Mouse (Mus musculus): ENCODE results near the gene Inpp5a. TPM values are rescaled to one million over a fixed set of nuclear protein-coding genes. Genes with fewer than 3 reads are reported as not detected.

Inpp5a gene
- total and polyA plus RNA-seq, 2 experiments from 2014 or later: 15.1 to 21.2 TPM

- Histone ChIP-seq H3K4me3 (ENCODE audit: low read depth, low read length) (no peak overlapping the region), H3K36me3 (ENCODE audit: insufficient read depth, low read length) (no peaks in the 10 kb centered on the region), H3K4me2 (ENCODE audit: low read depth, low read length, poor library complexity, severe bottlenecking) (no peak overlapping the region), H3K9ac (replicated peaks; ENCODE audit: low read length, poor library complexity, severe bottlenecking) (no peak overlapping the region), H3K9me3 (ENCODE audit: low read length) (no peaks in the 10 kb centered on the region), H3K4me1 (ENCODE audit: insufficient read depth, low read length) (peaks cover 16% of the 10 kb centered on the region; the same call in 1 of the 2 replicates), H3K27me3 (ENCODE audit: insufficient read depth, low read length) (no peaks in the 10 kb centered on the region), H3K27ac (ENCODE audit: low read depth, low read length) (no peak overlapping the region)
- WGBS: 53% methylated on average over 13 of the region's 13 CpGs
- no peak for TF ChIP-seq CTCF (IDR thresholded peaks at IDR 0.05)
- DNase-seq (ENCODE audit: low spot score) (no peak), ATAC-seq (ENCODE audit: low FRiP score) (no peak)
Measured at GRCm38 (mm10) chr7:139363281-139364004, 25.5 kb upstream of the Inpp5a start.

GRCm38 (mm10) chr7:139364005-139364557, 24.8 kb upstream of the Inpp5a start:
- whole genome bisulfite sequencing: 4% methylated on average over 9 of the region's 9 CpGs
- no peak overlapping the region for H3K4me3 ChIP-seq (ENCODE audit: low read depth, low read length)
- H3K4me1 ChIP-seq (ENCODE audit: insufficient read depth, low read length): peaks cover 16% of the 10 kb centered on the region; the same call in 1 of the 2 replicates
- DNase-seq (ENCODE audit: low spot score) (peak; percentile 64), ATAC-seq (ENCODE audit: low FRiP score) (peak; percentile 48; the same call in 1 of the 2 replicates)
- no peaks in the 10 kb centered on the region for H3K27me3 ChIP-seq (ENCODE audit: insufficient read depth, low read length)
- no peaks in the 10 kb centered on the region for H3K9me3 ChIP-seq (ENCODE audit: low read length)
- no peak overlapping the region for H3K4me2 ChIP-seq (ENCODE audit: low read depth, low read length, poor library complexity, severe bottlenecking)
- no peak overlapping the region for H3K27ac ChIP-seq (ENCODE audit: low read depth, low read length)
- H3K36me3 ChIP-seq (ENCODE audit: insufficient read depth, low read length): no peaks in the 10 kb centered on the region
- no peak overlapping the region for H3K9ac ChIP-seq (replicated peaks; ENCODE audit: low read length, poor library complexity, severe bottlenecking)
- TF ChIP-seq CTCF (IDR thresholded peaks at IDR 0.05): no peak

DNA sequence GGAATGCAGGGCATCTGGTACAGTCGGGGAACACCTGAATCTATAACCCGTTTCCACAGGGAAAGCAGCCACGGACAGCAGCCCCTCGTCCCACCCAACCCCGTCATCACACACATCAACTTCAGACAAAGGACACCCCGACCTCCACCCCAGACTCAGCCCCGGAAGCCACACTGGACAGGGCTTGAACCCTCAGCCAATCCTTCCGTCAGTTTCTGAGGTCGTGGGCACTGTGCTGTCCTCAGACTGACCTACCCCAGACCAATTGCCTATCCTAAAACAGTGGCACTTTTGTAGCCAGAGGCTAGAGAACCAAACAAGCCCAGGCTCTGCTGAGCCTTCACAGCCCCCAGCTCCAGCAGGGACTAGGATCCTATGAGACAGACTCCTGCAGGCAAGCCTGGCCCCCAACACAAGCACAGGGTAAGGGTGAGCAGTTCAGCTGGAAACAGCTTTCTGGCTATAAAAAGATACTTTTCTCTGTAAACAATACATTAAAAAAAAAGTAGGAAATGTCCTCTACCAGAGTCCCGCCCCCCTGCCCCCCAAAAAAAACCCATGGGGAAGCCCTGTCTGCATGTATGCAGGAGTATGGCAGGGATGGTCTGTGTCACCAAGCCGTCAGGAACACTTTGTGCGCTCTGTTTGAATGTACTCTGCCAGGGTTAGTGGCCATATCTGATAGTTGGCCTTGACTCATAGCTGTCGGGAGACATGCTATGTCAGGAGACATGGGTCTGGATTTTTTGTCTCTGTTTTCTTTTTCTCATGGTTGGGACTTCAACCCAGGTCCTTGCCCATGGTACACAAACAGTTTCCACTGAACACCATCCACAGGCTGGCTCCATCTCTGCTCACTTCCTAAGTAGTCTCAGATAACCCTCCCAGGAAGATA, 23.7 kb upstream of the Inpp5a start:
- no peaks in the 10 kb centered on the region for H3K36me3 ChIP-seq (ENCODE audit: insufficient read depth, low read length)
- DNase-seq (ENCODE audit: low spot score) (no peak), ATAC-seq (ENCODE audit: low FRiP score) (no peak)
- no peak overlapping the region for H3K4me2 ChIP-seq (ENCODE audit: low read depth, low read length, poor library complexity, severe bottlenecking)
- H3K27me3 ChIP-seq (ENCODE audit: insufficient read depth, low read length): no peaks in the 10 kb centered on the region
- H3K4me1 ChIP-seq (ENCODE audit: insufficient read depth, low read length): peaks cover 16% of the 10 kb centered on the region; the same call in 1 of the 2 replicates
- H3K9me3 ChIP-seq (ENCODE audit: low read length): no peaks in the 10 kb centered on the region
- no peak overlapping the region for H3K4me3 ChIP-seq (ENCODE audit: low read depth, low read length)
- H3K9ac ChIP-seq (replicated peaks; ENCODE audit: low read length, poor library complexity, severe bottlenecking): no peak overlapping the region
- 84% methylated on average over 13 of the region's 13 CpGs for WGBS
- TF ChIP-seq CTCF (IDR thresholded peaks at IDR 0.05): no peak
- H3K27ac ChIP-seq (ENCODE audit: low read depth, low read length): no peak overlapping the region

- ATAC-seq (ENCODE audit: low FRiP score): no peak
- 92% methylated on average over 3 of the region's 3 CpGs for WGBS
- H3K4me1 ChIP-seq (ENCODE audit: insufficient read depth, low read length): peaks cover 16% of the 10 kb centered on the region; the same call in 1 of the 2 replicates
Measured at GRCm38 (mm10) chr7:139366131-139366530, 22.8 kb upstream of the Inpp5a start.

DNA sequence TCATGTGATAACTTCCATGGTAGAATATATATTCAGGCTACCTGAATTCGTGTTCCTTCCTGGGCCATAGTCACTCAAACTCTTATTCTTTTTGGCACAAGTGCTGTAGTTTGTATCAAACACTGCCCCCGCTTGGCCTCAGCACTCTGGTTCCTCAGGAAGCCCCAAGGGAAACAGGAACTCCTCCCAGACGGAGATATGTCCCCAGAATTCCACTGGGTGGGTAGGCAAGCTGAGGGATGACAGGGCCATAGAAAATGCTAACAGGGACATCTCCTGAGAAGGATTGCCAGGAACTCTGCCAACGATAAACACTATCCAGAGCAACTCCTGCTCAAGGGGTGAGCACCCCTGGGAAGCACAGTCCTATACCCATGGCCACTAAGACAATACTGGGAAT, 22.4 kb upstream of the Inpp5a start:
- Histone ChIP-seq H3K9ac (replicated peaks; ENCODE audit: low read length, poor library complexity, severe bottlenecking) (no peak overlapping the region), H3K27me3 (ENCODE audit: insufficient read depth, low read length) (no peaks in the 10 kb centered on the region), H3K4me3 (ENCODE audit: low read depth, low read length) (no peak overlapping the region), H3K36me3 (ENCODE audit: insufficient read depth, low read length) (no peaks in the 10 kb centered on the region), H3K4me2 (ENCODE audit: low read depth, low read length, poor library complexity, severe bottlenecking) (no peak overlapping the region), H3K9me3 (ENCODE audit: low read length) (no peaks in the 10 kb centered on the region), H3K4me1 (ENCODE audit: insufficient read depth, low read length) (peaks cover 16% of the 10 kb centered on the region; the same call in 1 of the 2 replicates), H3K27ac (ENCODE audit: low read depth, low read length) (no peak overlapping the region)
- ATAC-seq (ENCODE audit: low FRiP score) (no peak), DNase-seq (ENCODE audit: low spot score) (no peak)
- 79% methylated on average over 4 of the region's 4 CpGs for WGBS
- TF ChIP-seq CTCF (IDR thresholded peaks at IDR 0.05): no peak

More at GRCm38 (mm10) chr7:139366131-139366530, 22.8 kb upstream of the Inpp5a start:
- no peak overlapping the region for H3K4me2 ChIP-seq (ENCODE audit: low read depth, low read length, poor library complexity, severe bottlenecking)
- no peaks in the 10 kb centered on the region for H3K27me3 ChIP-seq (ENCODE audit: insufficient read depth, low read length)
- H3K36me3 ChIP-seq (ENCODE audit: insufficient read depth, low read length): no peaks in the 10 kb centered on the region
- no peak for TF ChIP-seq CTCF (IDR thresholded peaks at IDR 0.05)
- H3K9ac ChIP-seq (replicated peaks; ENCODE audit: low read length, poor library complexity, severe bottlenecking): no peak overlapping the region
- DNase-seq (ENCODE audit: low spot score): no peak
- H3K4me3 ChIP-seq (ENCODE audit: low read depth, low read length): no peak overlapping the region
- H3K9me3 ChIP-seq (ENCODE audit: low read length): no peaks in the 10 kb centered on the region
- H3K27ac ChIP-seq (ENCODE audit: low read depth, low read length): no peak overlapping the region
